In genomic region chr2:70918516-70918915, GRCm38 (mm10) we compare ENCODE assay signal across 23 mouse cellular contexts.
"Had no signal": no experiment of that assay in that cellular context is flagged by ENCODE, and none has a peak within 500 bp of the region (broad histone marks: within the 10 kb centered on the region; RNA-seq: fewer than 3 reads in every experiment).

No protein-coding gene starts in this region.

- H3K27me3 ChIP-seq: heart, embryonic 12.5 days; hindbrain, embryonic 13.5 days; intestine, embryonic 15.5 days; limb, embryonic 12.5 days; liver, embryonic 13.5 days; liver, embryonic 15.5 days had no signal

- ATAC-seq: hindbrain, embryonic 16.5 days; inflammation-experienced regulatory T-cells, adult 6 months; intestine, embryonic 15.5 days; intestine, postnatal 0 days had no signal

- DNase-seq: gastrocnemius, postnatal 14 days; gastrocnemius, postnatal 36 days; heart, adult 2 months; heart, postnatal 10 days; kidney, adult 18-20 months; kidney, adult 8-10 months; kidney, postnatal 10 days; kidney, postnatal 25 days; kidney, postnatal 4 days; liver; liver, embryonic 13.5 days had no signal

- H3K9me3 ChIP-seq: hindbrain, embryonic 13.5 days; intestine, embryonic 15.5 days; limb, embryonic 10.5 days; limb, embryonic 12.5 days; liver, embryonic 13.5 days; liver, embryonic 15.5 days had no signal

- H3K4me3 ChIP-seq: heart, adult 2 months; heart, embryonic 12.5 days; hindbrain, embryonic 13.5 days; intestine, embryonic 15.5 days; layer of hippocampus, adult 2 months; left cerebral cortex, adult 2 months; limb, embryonic 10.5 days; limb, embryonic 12.5 days; liver, embryonic 13.5 days; liver, embryonic 15.5 days had no signal

- H3K4me2 ChIP-seq: heart, embryonic 12.5 days; hindbrain, embryonic 13.5 days; intestine, embryonic 15.5 days; limb, embryonic 12.5 days; liver, embryonic 11.5 days; liver, embryonic 13.5 days; liver, embryonic 15.5 days had no signal

- H3K36me3 ChIP-seq: heart, embryonic 12.5 days; hindbrain, embryonic 13.5 days; intestine, embryonic 15.5 days; limb, embryonic 10.5 days; limb, embryonic 12.5 days; liver, embryonic 13.5 days; liver, embryonic 15.5 days had no signal

- H3K27ac ChIP-seq: heart, adult 2 months; hindbrain, embryonic 13.5 days; intestine, embryonic 15.5 days; layer of hippocampus, adult 2 months; left cerebral cortex, adult 2 months; limb, embryonic 10.5 days; limb, embryonic 12.5 days; liver, embryonic 13.5 days; liver, embryonic 15.5 days had no signal

- H3K9ac ChIP-seq: heart, embryonic 12.5 days; hindbrain, embryonic 13.5 days; intestine, embryonic 15.5 days; limb, embryonic 12.5 days; liver, embryonic 13.5 days; liver, embryonic 15.5 days had no signal
